Mouse (Mus musculus) small intestine, adult 2 months (tissue): ENCODE measurements around the gene Selenot.

ENCODE experiments used
- CTCF ChIP-seq: fragments of 200-500 bp; IDR thresholded peaks from 2 replicates; pipeline ENCODE4 v1.5.1; 2012; ENCODE audit warnings: low read depth, mild to moderate bottlenecking, control low read depth, inconsistent platforms, low read length, moderate library complexity, mixed read lengths; ENCODE audit not compliant: insufficient replicate concordance, insufficient read length; ENCODE audit errors: extremely low read depth
- POLR2A ChIP-seq: fragments of 200-500 bp; IDR thresholded peaks from 2 replicates; pipeline ENCODE4 v1.6.1; 2012; ENCODE audit warnings: low read depth, mild to moderate bottlenecking, control low read depth, inconsistent platforms, low read length, moderate library complexity

GRCm38 (mm10) chr3:58536573-58536972 is 39.9 kb upstream of the Selenot start:
- TF ChIP-seq POLR2A = no peak
- no peak for TF ChIP-seq CTCF
